ENCODE assay signal across 8 mouse cellular contexts in genomic region chr16:18617370-18618065, GRCm38 (mm10). TPM values are rescaled to one million over a fixed set of nuclear protein-coding genes. Genes with fewer than 3 reads are reported as not detected.
A peak's percentile ranks its signal among the peaks of the same experiment; 100 is the strongest.
DNase-seq lines count a peak whose midpoint lies in the region; ATAC-seq and TF ChIP-seq lines count a peak whose summit lies in the region.

No protein-coding gene starts in this region.

- peak; percentile 94 for TF ChIP-seq CTCF in left cerebral cortex, adult 2 months (IDR thresholded peaks at IDR 0.05)

- intact Hi-C loops in left cerebral cortex, adult 2 months (cut with DNase I): loop anchor here (1.0 to 10.0 kb wide), 5 partner anchors 120 to 343 kb away; partner anchors contain the start of genes Comt, Gnb1l, Rtl10 and Txnrd2

- ATAC-seq in common myeloid progenitor, adult 5-6 weeks (replicated peaks; ENCODE audit: low read depth, poor library complexity, severe bottlenecking): peak; percentile 71
- ATAC-seq in megakaryocyte progenitor cell, adult 5-6 weeks (replicated peaks; ENCODE audit: poor library complexity): peak; percentile 85

- 0 out of 2 replicates have a peak overlapping the region, but pooled peaks have one; percentile 3 for H3K27ac ChIP-seq in left cerebral cortex, adult 2 months

- peak overlapping the region; percentile 49 for H3K4me3 ChIP-seq in left cerebral cortex, adult 2 months

- DNase-seq in ZHBTc4 (ENCODE audit: low read depth, low spot score): peak; percentile 92
- peak; percentile 74 for DNase-seq in gastrocnemius, adult 8-10 months (ENCODE audit: low spot score in 2 of 2)
- peak; percentile 81 for DNase-seq in hindlimb bud, embryonic 11.5 days (ENCODE audit: extremely low spot score, low read depth, low spot score)
- peak; percentile 88 to 94 for DNase-seq in left cerebral cortex, adult 2 months (ENCODE audit: extremely low spot score in 1 of 2, low spot score in 2 of 2)
- DNase-seq in right cerebral cortex, postnatal 10 days (ENCODE audit: low spot score in 2 of 2): peak; percentile 90 to 93
- peak; percentile 91 for DNase-seq in urinary bladder, postnatal 25 days (ENCODE audit: low spot score)

RNA-seq across cellular contexts. Expression of gene Gp1bb, which starts 4.7 kb away (rescaled TPM):
- total RNA-seq in common myeloid progenitor, adult 5-6 weeks (2017): 7.3 and 12.1 TPM in 2 replicates
- total RNA-seq in gastrocnemius, adult 8-10 months (2022): not detected
- total RNA-seq in left cerebral cortex, adult 2 months (2021): 1 to 10 TPM; 1.1 to 1.8 TPM
- 0.76 TPM in 1 of 2 replicates, not detected in the other for total RNA-seq in megakaryocyte progenitor cell, adult 5-6 weeks (2015)
- total RNA-seq in megakaryocyte progenitor cell, adult 5-6 weeks (2017): 0.25 TPM in 1 of 2 replicates, not detected in the other

RNA-seq across cellular contexts. Expression of gene Gm49601, which starts 8.7 kb away (rescaled TPM):
- total RNA-seq in common myeloid progenitor, adult 5-6 weeks (2017): 1.8 TPM in 1 of 2 replicates, not detected in the other
- total RNA-seq in gastrocnemius, adult 8-10 months (2022): under 1 TPM in 3 of 4 experiments, not detected in 1; 0.29 to 0.48 (median 0.47) TPM
- total RNA-seq in left cerebral cortex, adult 2 months (2021): 100 to 1,000 TPM; 260 to 297 TPM
- total RNA-seq in megakaryocyte progenitor cell, adult 5-6 weeks (2015): 0.79 and 1.4 TPM in 2 replicates
- 1.4 and 3.5 TPM in 2 replicates for total RNA-seq in megakaryocyte progenitor cell, adult 5-6 weeks (2017)

RNA-seq across cellular contexts. Expression of gene Sept5, which starts 12.2 kb away (rescaled TPM):
- total RNA-seq in common myeloid progenitor, adult 5-6 weeks (2017): 0.37 TPM in 1 of 2 replicates, not detected in the other
- total RNA-seq in gastrocnemius, adult 8-10 months (2022): 1 to 10 TPM; 1.7 to 2.7 (median 2.3) TPM
- 100 to 1,000 TPM; 801 to 836 TPM for total RNA-seq in left cerebral cortex, adult 2 months (2021)
- 7.0 and 9.1 TPM in 2 replicates for total RNA-seq in megakaryocyte progenitor cell, adult 5-6 weeks (2015)
- 2.6 and 8.7 TPM in 2 replicates for total RNA-seq in megakaryocyte progenitor cell, adult 5-6 weeks (2017)

RNA-seq across cellular contexts. Expression of gene Tbx1, which starts 27.0 kb away (rescaled TPM):
- total RNA-seq in common myeloid progenitor, adult 5-6 weeks (2017): not detected in 2 replicates
- 1 to 10 TPM; 3.0 to 5.8 (median 3.9) TPM for total RNA-seq in gastrocnemius, adult 8-10 months (2022)
- total RNA-seq in left cerebral cortex, adult 2 months (2021): 1 to 10 TPM; 1.1 to 2.0 TPM
- total RNA-seq in megakaryocyte progenitor cell, adult 5-6 weeks (2015): not detected in 2 replicates
- not detected in 2 replicates for total RNA-seq in megakaryocyte progenitor cell, adult 5-6 weeks (2017)

Comparison
In these comparisons a context has a peak if more than half of its experiments do, and no peak if none do; other contexts are left out.
1. Peak in every context shown above with its lines: DNase-seq, ATAC-seq, H3K4me3 ChIP-seq and H3K27ac ChIP-seq.
2. RNA of gene Gm49601, which starts 8.7 kb away (total RNA-seq): 260 to 297 TPM in left cerebral cortex, adult 2 months; 0.79 to 3.5 TPM in megakaryocyte progenitor cell, adult 5-6 weeks, 0.29 to 0.48 TPM in gastrocnemius, adult 8-10 months and 1.8 TPM in common myeloid progenitor, adult 5-6 weeks; every median in the first group is over 10 times any median in the second.
3. RNA of gene Sept5, which starts 12.2 kb away (total RNA-seq): 801 to 836 TPM in left cerebral cortex, adult 2 months; 2.6 to 9.1 TPM in megakaryocyte progenitor cell, adult 5-6 weeks, 1.7 to 2.7 TPM in gastrocnemius, adult 8-10 months and 0.37 TPM in common myeloid progenitor, adult 5-6 weeks; every median in the first group is over 10 times any median in the second.